Mouse (Mus musculus) cerebellum, adult 18-20 months (tissue): ENCODE measurements around the gene Tnfsfm13.
"Not testable (repeated sequence)": the region's sequence is repeated elsewhere in the genome, so short reads cannot be mapped to it uniquely, and the experiment has no call there.

Experiments
- DNase-seq, 2 experiments: peaks; one replicate each; pipeline ENCODE4 v3.0.0; 2021

The Tnfsfm13 gene

GRCm38 (mm10) chr11:69703814-69704612 lies 8.1 kb upstream of the Tnfsfm13 start:
- no peak for DNase-seq

- not testable (repeated sequence) for DNase-seq
Observed at GRCm38 (mm10) chr11:69703381-69703780, 7.5 kb upstream of the Tnfsfm13 start.

GRCm38 (mm10) chr11:69702886-69703285 lies 7.0 kb upstream of the Tnfsfm13 start:
- DNase-seq, result not testable (repeated sequence)

- DNase-seq, result no peak
Observed at GRCm38 (mm10) chr11:69699595-69699994, 3.7 kb upstream of the Tnfsfm13 start.

GRCm38 (mm10) chr11:69698574-69698973 lies 2.7 kb upstream of the Tnfsfm13 start:
- DNase-seq, result no peak

GRCm38 (mm10) chr11:69697396-69697795 lies 1.5 kb upstream of the Tnfsfm13 start:
- no peak for DNase-seq

- DNase-seq, result no peak
Observed at GRCm38 (mm10) chr11:69695046-69695360, 895 bp downstream of the Tnfsfm13 start.

- DNase-seq, result no peak
Observed at GRCm38 (mm10) chr11:69693421-69693965, 2.4 kb downstream of the Tnfsfm13 start.

GRCm38 (mm10) chr11:69692863-69693262 lies 3.0 kb downstream of the Tnfsfm13 start:
- no peak for DNase-seq

GRCm38 (mm10) chr11:69692196-69692811 lies 3.6 kb downstream of the Tnfsfm13 start:
- no peak for DNase-seq

- DNase-seq, result no peak
Observed at GRCm38 (mm10) chr11:69689891-69690290, 6.0 kb downstream of the Tnfsfm13 start.

GRCm38 (mm10) chr11:69687061-69687460 lies 8.8 kb downstream of the Tnfsfm13 start:
- DNase-seq, result no peak

GRCm38 (mm10) chr11:69686377-69686776 lies 9.5 kb downstream of the Tnfsfm13 start:
- DNase-seq, result peak; percentile 70 to 77

GRCm38 (mm10) chr11:69685526-69686148 lies 10.3 kb downstream of the Tnfsfm13 start, which contains the start of gene Tnfsf13:
Gene Tnfsf13, minus strand, starts transcription at chr11:69685784.
- peak; percentile 83 for DNase-seq

GRCm38 (mm10) chr11:69684936-69685335 lies 11.0 kb downstream of the Tnfsfm13 start:
- peak; percentile 26 to 50 for DNase-seq

GRCm38 (mm10) chr11:69684128-69684745 lies 11.7 kb downstream of the Tnfsfm13 start:
- peak in 1 of 2 experiments; percentile 40 for DNase-seq

- DNase-seq, result no peak
Observed at GRCm38 (mm10) chr11:69683576-69683975, 12.3 kb downstream of the Tnfsfm13 start.

- peak; percentile 87 to 92 for DNase-seq
Observed at GRCm38 (mm10) chr11:69682840-69683533, 12.9 kb downstream of the Tnfsfm13 start.

- peak in 1 of 2 experiments; percentile 22 for DNase-seq
Observed at GRCm38 (mm10) chr11:69682209-69682839, 13.6 kb downstream of the Tnfsfm13 start.

GRCm38 (mm10) chr11:69681314-69682208 lies 14.3 kb downstream of the Tnfsfm13 start, which contains the start of gene Senp3:
Gene Senp3, minus strand, starts transcription at chr11:69682084.
- DNase-seq, result peak; percentile 97 to 98
